Mouse (Mus musculus) embryonic fibroblast, embryonic 13.5 days (primary cell): Measurements from ENCODE around the gene Gtf2i. TPM values are rescaled to one million over a fixed set of nuclear protein-coding genes. Genes with fewer than 3 reads are reported as not detected.

ENCODE experiments used
- H3K27ac ChIP-seq: 2 replicates; pipeline ENCODE4 v1.5.1; 2012; ENCODE audit warnings: low read length, control low read depth, inconsistent platforms; ENCODE audit not compliant: insufficient read depth
- H3K4me1 ChIP-seq: 2 replicates; pipeline ENCODE4 v1.6.1; 2011; ENCODE audit warnings: low read length; ENCODE audit not compliant: control insufficient read depth, insufficient read depth
- H3K4me3 ChIP-seq: 2 replicates; pipeline ENCODE4 v1.5.1; 2011; ENCODE audit warnings: mild to moderate bottlenecking, control low read depth, low read length; ENCODE audit not compliant: insufficient read depth
- CTCF ChIP-seq: IDR thresholded peaks from 2 replicates; pipeline ENCODE4 v1.5.1; 2011; ENCODE audit warnings: mild to moderate bottlenecking, control low read depth, low read length, moderate library complexity, borderline replicate concordance; ENCODE audit not compliant: insufficient read depth
- POLR2A ChIP-seq: IDR thresholded peaks from 2 replicates; pipeline ENCODE4 v1.6.1; 2011; ENCODE audit warnings: low read depth, mild to moderate bottlenecking, control low read depth, low read length, moderate library complexity
- polyA plus RNA-seq: library from polyadenylated mRNA; stranded (reverse); fragments of >200 nt; gene quantifications from 2 replicates; pipeline ENCODE4 v1.2.4, GENCODE M21; 2011; ENCODE audit warnings: low read depth; ENCODE audit not compliant: missing spikeins, insufficient read length

The Gtf2i gene
- polyA plus RNA-seq, 1 experiment, result 287 TPM

GRCm38 (mm10) chr5:134311894-134312411, 2.6 kb downstream of the Gtf2i start:
- Histone ChIP-seq H3K4me1 (0 out of 2 replicates have a peak, but pooled peaks cover 2% of the 10 kb centered on the region), H3K27ac (no peak overlapping the region)
- no peak for TF ChIP-seq CTCF
- TF ChIP-seq POLR2A, result no peak

DNA sequence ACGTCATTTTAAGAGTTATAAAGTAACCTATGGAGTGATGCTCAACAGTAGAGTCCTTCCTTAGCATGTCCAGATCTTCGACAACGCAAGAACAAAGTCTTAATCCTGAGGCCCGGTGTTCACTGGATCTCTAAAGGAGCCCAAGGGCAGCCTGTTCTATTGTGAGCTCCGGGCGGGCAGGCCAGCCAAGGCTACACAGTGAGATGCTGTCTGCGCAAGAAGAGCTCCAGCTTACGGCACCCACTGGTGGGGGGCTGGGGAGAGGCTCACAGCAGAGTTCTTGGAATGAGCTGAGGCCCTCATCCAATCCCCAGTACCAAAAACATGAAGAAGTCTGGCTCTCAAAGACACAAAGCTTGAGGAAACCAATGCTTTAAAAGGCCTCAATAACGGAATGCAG, 4.4 kb downstream of the Gtf2i start:
- TF ChIP-seq CTCF (no peak), POLR2A (no peak)
- Histone ChIP-seq H3K4me1 (no peaks in the 10 kb centered on the region), H3K27ac (no peak overlapping the region), H3K4me3 (no peak overlapping the region)

More at GRCm38 (mm10) chr5:134311894-134312411, 2.6 kb downstream of the Gtf2i start:
- peak overlapping the region; percentile 22; the same call in 1 of the 2 replicates for H3K4me3 ChIP-seq

GRCm38 (mm10) chr5:134309345-134309744, 5.2 kb downstream of the Gtf2i start:
- Histone ChIP-seq H3K4me1 (no peaks in the 10 kb centered on the region), H3K27ac (no peak overlapping the region), H3K4me3 (no peak overlapping the region)
- no peak for TF ChIP-seq CTCF
- TF ChIP-seq POLR2A, result no peak

DNA sequence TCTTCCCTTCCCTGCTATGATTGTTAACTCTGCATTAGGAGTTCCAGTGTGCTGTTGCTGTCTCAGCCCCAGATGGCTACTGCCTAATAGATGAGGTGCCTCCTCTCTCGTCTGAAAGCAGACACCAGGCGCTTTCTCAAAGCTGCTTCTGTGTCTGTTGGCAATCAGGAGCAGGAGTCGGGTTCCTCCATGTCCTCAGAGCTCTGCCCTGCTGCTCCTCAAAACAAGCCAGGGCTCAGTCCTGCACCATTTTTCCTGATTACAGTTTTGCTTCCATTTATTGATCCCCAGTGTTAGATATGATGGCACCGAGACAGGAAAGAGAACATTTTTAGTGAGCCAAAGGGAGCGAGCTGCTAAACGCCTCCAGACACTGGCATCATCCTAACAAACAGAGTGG, 9.9 kb downstream of the Gtf2i start:
- Histone ChIP-seq H3K4me1 (no peaks in the 10 kb centered on the region), H3K27ac (no peak overlapping the region), H3K4me3 (no peak overlapping the region)
- no peak for TF ChIP-seq POLR2A
- no peak for TF ChIP-seq CTCF

DNA sequence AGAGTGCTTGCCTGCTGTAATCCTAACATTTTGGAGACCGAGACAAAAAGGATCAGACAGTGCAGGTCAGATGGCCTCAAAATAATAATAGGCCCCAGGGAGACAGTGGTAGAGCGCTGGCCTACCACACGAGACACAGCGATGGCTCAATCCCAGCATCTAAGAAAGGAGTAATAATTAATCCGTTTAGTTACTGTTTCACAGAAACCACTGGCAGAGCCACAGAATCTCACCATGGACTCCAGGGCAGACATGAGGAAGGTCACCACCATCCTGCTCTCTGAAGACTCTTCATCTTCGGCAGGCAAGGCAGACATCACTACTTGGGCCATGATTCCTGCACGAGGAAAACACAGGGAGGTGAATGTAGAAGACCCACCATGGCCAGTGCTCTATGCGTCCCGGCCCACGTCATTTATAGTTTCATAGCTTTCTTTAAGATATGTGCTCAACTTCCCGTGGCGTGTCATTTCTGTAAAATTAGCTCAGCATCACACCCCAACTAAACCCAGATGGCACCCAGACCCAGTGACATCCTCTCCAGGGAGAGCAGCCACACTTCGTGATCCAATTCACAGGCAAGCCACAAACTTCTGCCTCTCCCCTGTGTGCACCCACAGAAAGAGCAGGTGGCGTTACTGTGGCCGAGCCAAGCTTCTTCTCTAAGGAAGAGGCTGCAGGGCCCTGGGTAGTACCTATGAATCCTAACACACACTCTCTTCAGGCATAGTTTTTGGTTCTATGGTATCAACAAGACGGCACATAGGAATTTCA, 19.1 kb downstream of the Gtf2i start:
- no peak for TF ChIP-seq POLR2A
- TF ChIP-seq CTCF, result no peak
- H3K27ac ChIP-seq, result no peak overlapping the region
- no peaks in the 10 kb centered on the region for H3K4me1 ChIP-seq
- H3K4me3 ChIP-seq, result no peak overlapping the region

- H3K4me1 ChIP-seq, result no peaks in the 10 kb centered on the region
- TF ChIP-seq CTCF, result no peak
- no peak for TF ChIP-seq POLR2A
Observed at GRCm38 (mm10) chr5:134294606-134295005, 20.0 kb downstream of the Gtf2i start.

DNA sequence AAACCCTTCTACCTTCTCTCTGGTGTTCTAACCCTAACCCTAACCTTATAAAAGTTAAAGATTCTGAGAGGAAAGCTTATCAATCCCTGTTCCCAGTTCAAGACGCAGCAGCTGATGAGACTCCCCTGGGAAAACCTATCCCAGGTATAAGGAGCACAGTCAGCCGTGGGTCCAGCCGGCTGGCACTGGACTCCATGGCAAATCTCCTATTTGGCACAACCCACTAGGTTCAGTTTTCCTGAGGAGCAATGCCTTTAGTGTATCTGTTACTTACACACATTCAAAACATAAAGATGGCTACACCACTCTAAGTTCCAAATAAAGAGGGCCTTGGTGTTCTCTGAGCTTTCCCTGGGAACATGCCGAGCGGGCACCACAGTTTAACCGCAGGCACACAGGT, 23.5 kb downstream of the Gtf2i start:
- TF ChIP-seq POLR2A (no peak), CTCF (no peak)
- Histone ChIP-seq H3K4me3 (no peak overlapping the region), H3K27ac (no peak overlapping the region), H3K4me1 (no peaks in the 10 kb centered on the region)

More at GRCm38 (mm10) chr5:134294606-134295005, 20.0 kb downstream of the Gtf2i start:
- H3K4me3 ChIP-seq, result no peak overlapping the region
- H3K27ac ChIP-seq, result no peak overlapping the region

GRCm38 (mm10) chr5:134289935-134290560, 24.5 kb downstream of the Gtf2i start:
- no peak overlapping the region for H3K4me3 ChIP-seq
- H3K27ac ChIP-seq, result no peak overlapping the region
- TF ChIP-seq CTCF (no peak), POLR2A (no peak)
- H3K4me1 ChIP-seq, result no peaks in the 10 kb centered on the region

DNA sequence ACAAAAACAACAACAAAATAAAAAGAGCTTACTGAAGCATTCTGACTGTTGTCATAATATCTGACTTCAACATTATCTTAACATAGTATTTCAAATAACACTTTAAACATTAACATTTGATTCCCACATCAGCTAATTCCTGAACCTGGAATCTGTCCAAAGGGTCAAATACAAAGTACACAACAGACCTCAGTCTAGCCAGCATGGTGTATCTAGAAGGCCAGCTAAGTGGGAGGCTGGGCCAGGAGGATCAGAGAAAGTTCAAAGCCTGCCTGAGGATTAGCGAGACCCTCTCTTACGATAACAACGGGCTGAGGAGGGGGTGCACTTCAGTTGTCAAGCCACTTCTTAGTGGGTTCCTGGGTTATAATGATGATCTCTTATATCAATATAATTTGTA, 26.5 kb downstream of the Gtf2i start:
- no peak overlapping the region for H3K27ac ChIP-seq
- no peak overlapping the region for H3K4me3 ChIP-seq
- H3K4me1 ChIP-seq, result no peaks in the 10 kb centered on the region
- no peak for TF ChIP-seq CTCF
- no peak for TF ChIP-seq POLR2A

DNA sequence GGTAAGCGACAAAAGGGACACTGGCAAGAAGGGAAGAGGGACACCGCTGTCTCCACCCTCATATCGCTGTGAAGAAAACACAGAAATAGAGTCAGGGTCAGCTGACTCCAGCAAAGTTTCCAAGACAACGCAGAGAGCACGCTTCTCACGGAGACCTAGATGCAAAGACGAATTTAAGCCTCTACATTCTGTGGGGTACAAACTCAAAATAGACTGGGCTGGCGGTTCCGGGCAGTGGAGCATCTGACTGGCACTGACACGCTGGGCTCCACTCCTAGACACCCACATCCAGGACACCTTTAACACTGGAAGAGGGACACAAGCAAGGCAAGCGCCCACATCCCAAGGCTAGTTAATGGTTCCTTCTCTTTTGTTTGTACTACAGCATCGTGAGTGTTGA, 29.6 kb downstream of the Gtf2i start:
- no peak for TF ChIP-seq CTCF
- Histone ChIP-seq H3K4me1 (no peaks in the 10 kb centered on the region), H3K27ac (no peak overlapping the region), H3K4me3 (no peak overlapping the region)
